Mouse (Mus musculus): ENCODE measurements around the gene Omp. TPM values are rescaled to one million over a fixed set of nuclear protein-coding genes. Genes with fewer than 3 reads are reported as not detected.

Omp gene
- total RNA-seq, 4 experiments from 2014 or later, result 0.92 to 1.3 (median 1.1) TPM

DNA sequence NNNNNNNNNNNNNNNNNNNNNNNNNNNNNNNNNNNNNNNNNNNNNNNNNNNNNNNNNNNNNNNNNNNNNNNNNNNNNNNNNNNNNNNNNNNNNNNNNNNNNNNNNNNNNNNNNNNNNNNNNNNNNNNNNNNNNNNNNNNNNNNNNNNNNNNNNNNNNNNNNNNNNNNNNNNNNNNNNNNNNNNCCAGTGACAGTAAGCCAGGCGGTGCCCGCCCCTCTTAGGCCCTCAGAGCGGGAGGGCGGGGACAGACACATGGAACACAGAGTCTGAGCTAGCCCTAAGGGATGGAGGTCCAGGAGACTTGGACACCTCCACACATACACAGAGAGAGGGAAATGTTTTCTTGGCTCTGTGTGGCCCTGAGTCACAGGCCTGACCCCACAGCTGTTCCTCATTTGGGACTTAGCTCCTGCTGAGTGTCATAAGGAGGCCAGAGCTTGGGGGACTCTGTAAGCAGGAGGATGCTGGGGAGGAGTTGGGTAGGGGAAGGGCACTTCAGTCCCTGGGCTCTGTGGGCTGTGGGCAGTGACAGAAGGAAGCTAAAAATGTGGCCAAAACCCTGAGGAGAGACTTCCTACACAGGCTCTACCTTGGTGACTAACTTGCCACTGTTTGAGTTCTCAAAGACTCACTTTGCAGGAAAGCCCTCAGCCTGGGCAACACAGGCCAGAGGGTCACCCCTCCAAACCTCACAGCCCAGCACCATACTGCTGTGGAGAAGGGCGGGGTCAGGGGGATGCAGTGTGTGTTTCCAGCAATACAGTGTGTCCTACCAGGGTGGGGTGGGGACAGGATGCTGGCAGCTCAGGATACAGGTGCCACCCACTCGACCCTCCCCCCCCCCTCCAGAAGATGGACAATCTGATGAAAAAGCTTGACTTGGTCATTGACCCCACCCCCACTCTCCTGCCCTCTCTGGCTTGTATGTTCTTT is 26.1 kb upstream of the Omp start:
- no peak for DNase-seq (ENCODE audit: low spot score in 2 of 2)

DNA sequence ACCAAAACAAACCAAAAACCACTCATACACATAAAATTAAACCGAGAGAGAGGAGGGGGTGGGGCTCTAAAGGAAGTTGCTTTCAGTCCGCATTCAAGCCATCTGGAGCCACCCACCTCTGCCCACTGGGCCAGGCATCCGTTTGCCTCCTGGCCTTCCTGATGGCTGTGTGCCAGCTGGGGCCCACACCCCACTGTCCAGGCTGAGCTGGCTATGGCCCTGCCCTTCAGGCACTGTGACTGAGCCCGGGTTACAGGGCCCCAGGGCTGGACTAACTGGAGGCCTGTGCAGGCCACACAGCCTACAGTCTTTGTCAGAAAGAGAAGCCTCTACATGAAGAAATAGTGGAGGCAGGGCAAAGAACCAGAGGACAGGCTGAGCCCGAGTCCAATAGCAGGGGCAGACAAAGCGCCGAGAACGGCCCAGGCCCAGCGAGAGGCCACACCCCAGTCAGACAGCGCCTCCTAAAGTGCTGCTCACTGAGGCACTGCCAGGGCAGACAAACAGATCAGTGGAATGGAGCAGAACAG is 19.8 kb upstream of the Omp start:
- no peak for DNase-seq (ENCODE audit: low spot score in 2 of 2)

DNA sequence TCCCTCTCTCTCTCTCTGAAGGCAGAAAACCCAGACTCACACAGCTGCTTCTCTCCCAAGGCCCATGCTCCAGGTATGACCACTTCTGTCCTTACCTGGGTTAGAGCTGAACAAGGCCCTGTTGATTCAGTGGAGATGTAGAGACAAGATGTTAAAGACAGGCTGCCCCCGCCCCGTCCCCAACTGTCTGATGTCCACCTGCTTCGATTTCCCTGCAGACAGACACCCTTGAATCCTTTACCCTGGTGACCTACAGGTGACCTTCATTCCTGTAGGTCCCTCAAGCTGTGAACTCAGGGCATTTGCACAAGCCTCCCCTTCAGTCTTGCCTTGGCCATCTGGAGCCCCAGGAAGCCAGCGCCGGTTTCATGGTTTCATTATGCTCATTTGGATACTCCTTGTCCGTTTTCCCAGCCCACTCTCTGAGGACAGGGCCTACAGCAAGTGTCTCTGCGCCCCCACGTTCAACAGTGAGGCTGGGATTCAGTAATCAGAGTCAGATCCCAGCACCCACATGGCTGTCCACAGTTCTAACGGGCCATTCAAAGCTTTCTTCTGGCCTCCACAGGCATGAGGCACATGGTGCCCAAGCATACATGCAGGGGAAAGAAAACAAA is 19.2 kb upstream of the Omp start:
- no peak for DNase-seq (ENCODE audit: low spot score in 2 of 2)

DNA sequence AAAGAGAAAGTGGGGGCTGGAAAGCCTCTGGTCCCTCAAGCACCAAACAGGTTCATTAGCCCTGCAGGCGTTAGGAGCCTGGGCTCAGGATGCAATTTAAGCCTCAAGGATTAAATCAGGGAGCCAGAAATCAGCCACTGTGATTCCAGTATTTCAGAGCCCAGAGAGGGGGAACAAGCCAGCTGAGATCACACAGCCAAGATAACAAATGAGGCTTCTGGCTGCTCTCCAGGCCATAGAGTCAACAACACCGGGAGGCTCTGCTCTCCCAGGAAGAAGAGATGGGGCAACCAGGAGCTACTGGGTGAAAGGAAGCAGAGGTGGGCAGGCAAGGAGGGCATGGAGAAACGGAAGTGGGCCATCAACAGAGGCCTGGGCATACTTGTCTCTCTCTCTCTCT is 18.4 kb upstream of the Omp start:
- no peak for DNase-seq (ENCODE audit: low spot score in 2 of 2)

DNA sequence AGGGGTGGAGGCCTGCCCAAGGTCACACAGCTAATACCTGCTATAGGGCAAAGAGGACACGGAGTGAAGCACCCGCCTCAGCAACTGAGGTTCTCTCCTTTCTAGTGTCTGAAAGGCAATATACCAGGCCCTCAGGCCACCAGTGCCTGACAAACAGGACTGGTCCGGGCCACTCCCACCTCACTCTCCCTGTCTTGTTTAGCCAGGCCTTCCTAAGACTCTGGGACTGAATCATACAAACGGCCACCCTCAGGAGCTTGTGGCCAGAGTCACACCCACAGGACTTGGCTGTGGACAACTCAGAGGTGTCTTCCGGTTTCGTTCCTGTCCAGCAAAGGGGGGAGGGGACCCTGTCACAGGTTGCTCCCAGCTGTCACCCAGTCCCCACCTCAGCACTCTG is 16.9 kb upstream of the Omp start:
- no peak for DNase-seq (ENCODE audit: low spot score in 2 of 2)

DNA sequence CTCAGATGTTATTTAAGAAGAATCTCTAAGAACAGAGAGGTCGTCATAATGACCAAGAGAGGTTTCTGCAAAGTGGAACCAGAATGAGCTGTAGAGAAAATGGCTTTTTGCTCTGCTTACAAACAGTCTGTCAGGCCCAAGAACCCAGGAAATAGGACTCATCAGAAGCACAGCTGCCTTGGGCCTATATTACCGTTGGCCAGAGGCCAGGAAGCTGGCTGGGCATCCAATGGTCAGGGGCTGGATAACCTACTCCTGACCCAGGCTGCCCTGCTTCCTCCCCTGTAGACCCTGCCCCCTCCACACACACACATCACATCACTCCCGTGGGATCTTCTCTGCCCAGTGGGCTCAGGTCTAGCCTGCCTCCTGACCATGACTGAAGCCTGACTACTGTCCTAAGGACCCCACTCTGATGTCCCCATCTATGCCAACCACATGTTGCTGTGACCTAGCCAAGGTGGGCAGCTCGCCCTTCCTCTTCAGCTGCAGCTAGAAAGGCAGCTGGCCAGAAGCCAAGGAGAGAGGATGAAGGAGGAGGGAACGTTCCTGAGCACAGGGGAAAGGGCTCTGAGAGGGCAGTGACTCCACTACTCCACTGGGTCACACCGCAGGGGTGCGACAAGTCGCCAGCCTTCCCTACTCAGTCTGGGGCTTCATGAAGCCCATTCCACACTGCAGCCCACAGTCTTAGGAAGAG is 14.9 kb upstream of the Omp start:
- no peak for DNase-seq (ENCODE audit: low spot score in 2 of 2)

DNA sequence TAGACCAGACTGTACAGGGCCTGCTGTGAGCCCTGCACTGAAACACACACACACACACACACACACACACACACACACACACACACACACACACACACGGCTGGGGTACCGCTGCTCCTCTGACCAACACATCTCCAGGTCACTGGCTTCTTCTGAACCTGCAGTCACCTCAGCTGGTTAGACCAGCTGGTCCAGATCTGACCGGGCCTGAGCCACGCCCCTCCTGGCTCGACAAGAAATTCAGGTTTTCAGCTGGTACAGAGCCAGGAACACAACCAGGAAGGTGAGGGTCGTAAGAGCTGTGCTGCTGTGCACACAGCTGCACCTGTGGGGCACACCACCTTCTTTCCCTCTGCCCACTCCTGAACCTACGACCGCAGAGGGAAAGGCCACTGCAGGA is 13.2 kb upstream of the Omp start:
- no peak for DNase-seq (ENCODE audit: low spot score in 2 of 2)

DNA sequence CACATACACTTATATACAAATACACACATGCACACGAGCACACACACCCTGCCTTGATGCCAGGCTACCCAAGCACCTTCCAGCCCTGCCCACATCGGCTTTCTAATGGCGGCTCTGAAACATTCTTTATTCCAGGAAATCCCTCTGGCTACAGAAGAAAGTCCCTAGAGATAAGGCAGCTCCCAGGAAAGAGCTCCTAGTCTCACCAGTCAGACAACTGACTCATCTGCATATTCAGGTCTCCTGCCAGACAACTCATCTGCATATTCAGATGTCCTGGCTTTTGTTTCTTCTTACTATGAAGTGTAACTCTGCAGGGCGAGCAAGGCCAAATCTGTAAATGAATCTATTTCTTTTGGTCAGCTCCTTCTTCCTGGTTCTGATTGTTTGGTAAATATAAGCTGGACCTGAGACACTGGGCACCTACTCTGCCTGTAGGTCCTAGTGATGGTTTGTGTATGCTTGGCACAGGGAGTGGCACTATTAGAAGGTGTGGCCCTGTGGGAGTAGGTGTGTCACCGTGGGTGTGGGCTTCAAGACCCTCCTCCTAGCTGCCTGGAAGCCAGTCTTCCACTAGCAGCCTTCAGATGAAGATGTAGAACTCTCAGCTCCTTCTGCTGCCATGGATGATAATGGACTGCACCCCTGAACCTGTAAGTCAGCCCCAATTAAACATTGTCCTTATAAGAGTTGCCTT is 12.5 kb upstream of the Omp start:
- no peak for DNase-seq (ENCODE audit: low spot score in 2 of 2)

DNA sequence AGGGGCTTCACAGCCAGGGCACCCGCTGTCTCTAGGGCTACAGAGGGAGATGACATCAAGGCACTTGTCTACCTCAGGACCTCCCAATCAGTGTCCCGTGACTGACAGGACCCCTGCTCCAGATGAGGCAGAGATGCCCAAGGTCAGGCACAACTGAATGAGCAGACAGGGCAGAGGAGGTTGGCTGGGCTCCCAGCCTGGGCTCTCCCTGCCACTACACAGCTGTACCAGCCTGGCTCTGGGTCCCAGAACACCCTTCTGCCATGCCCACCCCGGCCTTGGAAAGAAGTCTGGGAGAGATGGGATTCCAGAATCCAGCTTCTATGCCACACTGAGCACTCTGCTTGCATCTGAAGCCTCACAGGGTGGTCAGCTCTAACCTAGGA is 11.0 kb upstream of the Omp start:
- DNase-seq (ENCODE audit: low spot score in 2 of 2), result no peak

DNA sequence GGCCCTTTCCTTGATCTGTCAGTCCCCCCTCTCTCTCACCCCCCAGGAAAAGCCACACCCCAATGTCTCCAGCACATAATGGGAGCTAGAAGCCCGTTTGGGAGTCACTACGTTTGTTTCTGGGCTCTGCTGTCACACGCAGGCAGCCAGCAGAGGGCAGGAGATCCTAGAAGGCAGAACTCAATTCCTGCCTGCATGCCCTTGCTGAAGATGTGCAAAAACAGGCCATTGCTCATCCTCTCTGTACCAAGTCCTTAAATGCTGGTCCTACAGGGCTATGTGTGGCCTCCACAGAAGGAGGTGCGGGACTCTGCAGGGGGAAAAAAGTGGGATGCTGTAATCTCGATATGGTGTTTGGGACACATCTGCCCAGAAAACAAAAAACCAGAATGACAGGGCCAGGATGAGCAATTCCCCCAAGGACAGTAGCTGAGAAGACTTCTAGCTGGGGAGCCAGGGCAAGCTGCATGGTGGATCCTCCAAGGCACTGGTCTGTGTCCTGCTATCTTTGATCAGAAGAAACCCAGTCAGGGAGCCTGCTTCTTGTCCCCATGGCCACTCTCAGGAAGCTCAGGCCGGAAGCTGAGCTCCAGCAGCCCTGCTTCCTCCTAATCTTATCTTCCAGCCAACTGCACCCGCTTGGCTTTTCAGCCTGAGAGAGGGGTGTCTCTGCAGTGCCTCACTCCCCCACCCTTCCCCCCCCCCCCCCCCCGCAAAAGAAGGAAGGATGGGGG is 10.4 kb upstream of the Omp start:
- DNase-seq (ENCODE audit: low spot score in 2 of 2), result peak; percentile 56 to 73

DNA sequence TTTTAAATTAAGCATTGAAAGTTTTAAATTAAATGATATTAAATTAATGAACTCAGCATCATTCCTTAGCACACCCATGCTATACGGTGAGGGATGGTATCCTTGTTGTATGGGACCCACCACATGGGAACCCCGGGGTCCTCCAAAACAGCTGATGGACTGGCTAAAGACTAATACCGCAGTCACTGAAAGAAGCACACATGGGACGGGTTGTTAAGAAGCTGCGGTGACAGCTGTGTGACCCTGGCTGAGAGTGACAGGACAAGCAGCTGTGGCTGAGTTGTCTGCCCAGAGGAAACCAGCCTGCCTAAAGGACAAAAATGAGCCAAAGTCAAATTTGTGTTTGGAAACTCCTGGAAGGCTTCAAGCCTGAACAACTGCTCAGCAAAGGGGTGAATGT is 8.6 kb upstream of the Omp start:
- no peak for DNase-seq (ENCODE audit: low spot score in 2 of 2)

DNA sequence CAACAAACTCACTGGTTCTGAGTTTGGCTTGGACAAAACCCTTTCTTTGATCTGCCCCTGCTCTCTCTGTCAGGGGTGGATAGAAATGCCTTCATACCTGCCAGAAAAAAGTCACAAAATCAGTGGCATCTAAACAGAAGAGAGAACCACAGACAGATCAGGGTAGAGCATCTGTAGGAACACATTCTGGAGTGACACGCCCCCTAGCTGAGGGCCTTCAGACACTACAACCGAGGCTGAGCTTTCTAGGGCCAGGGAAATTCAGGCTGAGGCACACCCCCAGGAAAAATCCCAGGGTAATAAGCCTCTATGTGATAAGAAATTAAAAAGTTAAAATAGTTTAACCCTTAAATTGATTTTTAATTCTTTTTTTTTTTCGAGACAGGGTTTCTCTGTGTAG is 8.0 kb upstream of the Omp start:
- DNase-seq (ENCODE audit: low spot score in 2 of 2), result no peak

DNA sequence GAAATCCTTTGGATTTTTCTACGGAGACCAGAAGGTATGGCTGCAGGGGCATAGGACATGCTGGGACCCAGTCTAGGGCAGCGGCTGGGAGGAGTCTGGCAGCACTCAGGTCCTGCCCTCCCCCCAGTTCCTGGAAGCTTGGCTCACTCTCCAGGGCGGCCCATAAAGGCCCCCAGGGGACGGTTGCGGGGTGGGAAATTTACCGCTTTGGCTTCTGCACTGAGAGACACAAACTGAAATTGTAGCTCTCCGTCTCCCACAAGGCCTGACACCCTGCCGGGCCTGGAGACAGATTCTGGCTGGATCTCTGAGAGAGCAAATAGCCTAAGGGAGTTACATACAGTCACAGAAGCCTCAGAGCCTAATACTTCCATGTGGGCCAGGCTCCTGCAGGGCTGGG is 7.1 kb upstream of the Omp start:
- no peak for DNase-seq (ENCODE audit: low spot score in 2 of 2)

DNA sequence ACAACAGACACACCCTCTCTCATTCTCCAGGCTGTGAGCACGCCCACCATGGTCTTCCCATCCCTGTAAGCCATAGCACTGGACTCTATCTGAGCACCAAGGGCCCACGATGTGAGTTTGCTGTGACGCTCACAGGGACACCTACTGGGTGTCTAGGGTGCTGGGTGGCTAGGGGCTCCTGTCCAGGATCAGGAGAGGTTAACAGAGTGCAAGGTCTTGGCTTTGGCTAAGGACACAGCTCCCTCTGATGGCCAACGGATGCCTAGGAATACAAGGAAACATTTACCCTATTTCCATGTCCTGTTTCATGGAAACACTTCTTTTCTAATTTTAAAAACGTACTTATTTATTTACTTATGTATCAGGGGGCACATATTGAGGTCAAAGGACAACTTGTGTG is 5.2 kb upstream of the Omp start:
- DNase-seq (ENCODE audit: low spot score in 2 of 2), result no peak

DNA sequence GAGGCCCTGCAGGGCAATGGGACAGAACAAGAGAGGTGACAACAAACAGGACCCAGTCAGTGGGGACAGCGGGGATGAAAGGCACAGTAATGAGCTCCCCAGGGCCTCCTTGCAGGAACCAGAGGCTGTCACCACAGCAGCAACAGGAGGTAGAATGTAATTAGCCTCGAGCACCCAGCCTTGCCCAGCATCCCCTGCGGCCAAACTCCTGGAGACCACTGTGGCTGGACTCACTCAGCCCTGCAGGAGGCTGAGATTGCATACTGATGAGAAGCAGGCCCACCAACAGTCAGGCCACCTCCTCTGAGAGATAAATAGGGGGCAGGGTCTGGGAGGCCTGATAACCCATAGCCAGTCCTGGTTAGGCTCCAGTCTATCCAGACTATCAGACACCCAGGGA is 4.5 kb upstream of the Omp start:
- DNase-seq (ENCODE audit: low spot score in 2 of 2), result no peak

DNA sequence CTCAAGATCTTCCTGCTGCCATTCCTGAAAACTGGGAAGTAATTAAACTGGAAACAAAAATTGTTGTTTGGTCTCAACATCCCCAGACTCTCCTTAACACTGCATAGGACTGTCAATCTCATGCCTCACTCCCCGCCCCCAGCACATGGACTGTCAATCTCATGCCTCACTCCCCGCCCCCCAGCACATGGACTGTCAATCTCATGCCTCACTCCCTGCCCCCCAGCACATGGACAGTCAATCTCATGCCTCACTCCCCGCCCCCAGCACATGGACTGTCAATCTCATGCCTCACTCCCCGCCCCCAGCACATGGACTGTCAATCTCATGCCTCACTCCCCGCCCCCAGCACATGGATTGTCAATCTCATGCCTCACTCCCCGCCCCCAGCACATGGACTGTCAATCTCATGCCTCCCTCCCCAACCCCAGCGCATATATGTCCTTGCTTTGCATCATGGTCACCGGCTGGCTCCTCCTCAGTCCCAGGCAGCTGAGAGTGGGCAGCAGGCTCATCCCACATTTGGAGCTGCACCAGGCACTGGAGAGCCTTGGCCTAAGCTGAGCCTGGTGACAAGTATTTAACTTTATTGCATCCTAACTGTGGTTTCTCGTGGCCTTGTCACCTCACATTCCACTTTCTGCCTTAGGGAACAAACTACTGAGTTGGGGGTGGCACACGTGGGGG is 3.6 kb upstream of the Omp start:
- DNase-seq (ENCODE audit: low spot score in 2 of 2), result no peak

DNA sequence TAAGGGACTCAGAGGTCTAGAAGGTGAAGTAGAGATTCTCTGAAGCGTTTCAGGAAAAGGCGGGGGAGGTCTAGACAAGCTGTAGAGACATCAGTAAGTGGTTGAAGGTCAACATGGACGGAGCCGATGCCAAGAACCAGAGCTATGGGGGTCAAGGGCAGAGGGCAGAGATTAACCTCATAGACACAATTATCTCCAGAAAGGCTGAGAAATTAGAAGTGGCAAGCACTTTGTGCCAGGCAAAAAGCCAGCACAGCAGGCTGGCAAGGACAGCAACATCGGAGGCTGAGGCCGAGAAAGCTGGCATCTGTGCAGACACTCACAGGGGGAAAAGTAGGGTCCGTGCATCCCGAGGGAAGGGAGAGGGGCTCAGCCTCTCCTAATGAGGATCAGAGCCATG is 2.5 kb upstream of the Omp start:
- DNase-seq (ENCODE audit: low spot score in 2 of 2), result no peak

DNA sequence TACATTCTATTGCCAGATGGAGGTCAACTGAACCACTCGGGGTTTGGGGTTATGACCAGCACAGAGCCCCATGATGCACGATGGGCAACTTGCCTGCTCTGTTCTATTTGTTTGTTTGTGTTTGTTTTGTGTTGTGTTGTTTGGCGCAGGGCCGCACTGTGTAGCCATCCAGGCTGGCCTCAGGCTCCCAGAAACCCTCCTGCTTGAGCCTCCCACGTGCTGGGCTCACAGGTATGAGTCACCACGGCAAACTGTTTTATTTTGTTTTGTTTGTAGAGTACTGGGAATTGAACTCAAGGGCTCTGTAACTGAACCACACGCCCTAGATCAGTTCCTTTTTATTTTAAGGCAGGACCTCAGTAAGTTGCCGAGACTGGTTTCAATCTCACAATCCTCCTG is 1.1 kb upstream of the Omp start:
- DNase-seq (ENCODE audit: low spot score in 2 of 2), result no peak

DNA sequence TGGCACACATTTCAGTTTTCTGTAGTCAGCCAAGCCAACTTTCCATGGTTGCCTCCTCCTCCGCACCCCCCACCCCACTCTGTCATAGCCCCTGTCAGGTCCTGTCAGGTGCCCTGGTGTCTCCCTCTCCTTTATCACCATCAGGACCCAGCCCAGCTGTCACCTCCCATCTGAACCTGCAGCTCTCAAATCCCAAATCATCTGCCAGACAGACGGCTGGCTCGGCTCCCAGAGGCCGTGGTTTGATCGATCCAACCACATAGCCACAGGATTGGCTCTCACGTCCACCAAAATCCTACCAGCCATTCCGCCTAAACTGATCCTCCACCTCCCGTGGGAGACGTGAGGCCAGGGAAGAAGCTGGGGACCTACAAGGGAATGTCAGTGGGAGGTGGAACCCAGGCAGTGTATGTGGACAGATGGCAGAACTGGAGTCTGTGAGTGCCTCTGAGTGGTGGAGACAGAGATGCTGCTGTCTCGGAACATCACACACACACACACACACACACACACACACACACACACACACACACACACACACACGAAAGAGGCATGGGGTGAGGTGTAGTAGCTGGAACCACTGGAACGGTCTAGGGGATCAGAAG is 642 bp upstream of the Omp start:
- DNase-seq (ENCODE audit: low spot score in 2 of 2), result peak in 1 of 2 experiments; percentile 50

DNA sequence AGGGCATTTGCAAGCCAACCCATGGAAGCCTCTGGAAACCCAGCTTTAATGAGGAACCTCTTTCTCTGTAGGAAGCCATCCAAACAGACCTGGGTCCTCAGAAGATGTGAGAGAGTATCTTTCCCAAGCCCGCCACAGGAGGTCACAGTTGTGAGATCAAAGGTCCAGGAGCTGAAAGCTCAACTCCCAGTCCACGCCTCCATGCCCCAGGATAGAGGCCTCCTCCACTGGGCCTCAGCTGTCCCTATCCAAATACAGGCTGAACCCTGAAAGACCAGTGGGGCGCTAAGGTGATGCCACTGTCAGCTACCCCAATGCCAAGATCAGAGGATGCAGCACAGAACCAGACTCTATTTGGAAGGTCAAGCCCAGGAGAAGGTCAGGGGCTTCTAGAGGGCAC is 2.7 kb downstream of the Omp start:
- no peak for DNase-seq (ENCODE audit: low spot score in 2 of 2)

All from layer of hippocampus, adult 8-10 months (tissue).